Mouse (Mus musculus) myocyte (in vitro differentiated cells): ENCODE results near the gene Cd6.

Experiments
- MAX ChIP-seq: IDR thresholded peaks from one replicate; pipeline ENCODE4 v1.6.1; 2011; ENCODE audit warnings: low read depth, mild to moderate bottlenecking, control low read depth
- MYOD1 ChIP-seq, 3 experiments: IDR thresholded peaks; one replicate each; pipeline ENCODE4 v1.6.1; 2011; ENCODE audit warnings: control low read depth in 2 of 3, low read depth in 2 of 3, mild to moderate bottlenecking in 2 of 3, moderate library complexity in 1 of 3; ENCODE audit not compliant: insufficient read length in 2 of 3, control insufficient read depth in 1 of 3
- MYOG ChIP-seq, 3 experiments: IDR thresholded peaks; one replicate each; pipeline ENCODE4 v1.6.1; 2011; ENCODE audit warnings: control low read depth in 2 of 3, low read depth in 2 of 3, mild to moderate bottlenecking in 2 of 3; ENCODE audit not compliant: insufficient read length in 2 of 3, control insufficient read depth in 1 of 3, insufficient read depth in 1 of 3
- POLR2A ChIP-seq: IDR thresholded peaks from one replicate; pipeline ENCODE4 v1.6.1; 2011; ENCODE audit warnings: low read depth, mild to moderate bottlenecking, control low read depth, moderate library complexity; ENCODE audit not compliant: insufficient read length
- POLR2AphosphoS2 ChIP-seq: IDR thresholded peaks from one replicate; pipeline ENCODE4 v1.6.1; 2011; ENCODE audit warnings: low read depth, control low read depth; ENCODE audit not compliant: insufficient read length
- REST ChIP-seq: IDR thresholded peaks from one replicate; pipeline ENCODE4 v1.6.1; 2011; ENCODE audit warnings: mild to moderate bottlenecking, control low read depth, moderate library complexity; ENCODE audit not compliant: insufficient read depth, insufficient read length
- TCF12 ChIP-seq: IDR thresholded peaks from one replicate; pipeline ENCODE4 v1.6.1; 2011; ENCODE audit warnings: mild to moderate bottlenecking, control low read depth; ENCODE audit not compliant: poor library complexity, insufficient read depth, severe bottlenecking
- TCF3 ChIP-seq: IDR thresholded peaks from one replicate; pipeline ENCODE4 v1.6.1; 2011; ENCODE audit warnings: low read depth, control low read depth; ENCODE audit not compliant: insufficient read length
- USF1 ChIP-seq: IDR thresholded peaks from one replicate; pipeline ENCODE4 v1.6.1; 2011; ENCODE audit warnings: low read depth, mild to moderate bottlenecking, control low read depth, moderate library complexity

DNA sequence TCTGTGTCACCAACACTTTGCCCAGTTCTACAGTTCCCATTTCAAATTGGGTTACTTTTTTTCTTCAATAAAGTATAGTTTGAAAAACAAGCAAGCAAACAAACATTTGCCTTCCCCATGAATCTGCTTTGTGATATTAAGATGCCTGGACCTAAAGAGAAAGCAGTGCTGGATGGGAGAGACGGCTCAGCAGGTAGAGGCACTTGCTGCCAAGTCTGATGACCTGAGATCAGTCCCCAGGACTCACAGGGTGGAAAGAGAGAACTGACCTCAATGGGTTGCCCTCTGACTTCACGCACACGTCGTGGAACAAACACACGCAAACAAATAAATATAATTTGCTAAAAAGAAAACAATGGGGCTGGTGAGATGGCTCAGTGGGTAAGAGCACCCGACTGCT, 28.0 kb downstream of the Cd6 start:
- no peak for TF ChIP-seq TCF3
- no peak for TF ChIP-seq POLR2AphosphoS2
- TF ChIP-seq TCF12 = no peak
- TF ChIP-seq REST = no peak
- TF ChIP-seq MYOG (IDR thresholded peaks at IDR 0.05; ENCODE audit: control insufficient read depth in 1 of 3, insufficient read depth in 1 of 3, insufficient read length in 2 of 3, low read depth in 2 of 3) = no peak
- no peak for TF ChIP-seq POLR2A
- no peak for TF ChIP-seq USF1
- no peak for TF ChIP-seq MYOD1 (IDR thresholded peaks at IDR 0.05; ENCODE audit: control insufficient read depth in 1 of 3, insufficient read length in 2 of 3, low read depth in 2 of 3)
- TF ChIP-seq MAX = no peak
